Mouse (Mus musculus) ES-E14 (cell line): ENCODE data around the gene Krt25.

Experiments used
- MAFK ChIP-seq: IDR thresholded peaks from 2 replicates; pipeline ENCODE4 v1.6.1; 2014; ENCODE audit warnings: mild to moderate bottlenecking, low read depth, low read length, inconsistent platforms; ENCODE audit not compliant: insufficient read depth
- ZC3H11A ChIP-seq: IDR thresholded peaks from 2 replicates; pipeline ENCODE4 v1.6.1; 2012; ENCODE audit warnings: low read depth, mild to moderate bottlenecking, inconsistent platforms, low read length, borderline replicate concordance
- ZNF384 ChIP-seq: IDR thresholded peaks from 2 replicates; pipeline ENCODE4 v1.6.1; 2012; ENCODE audit warnings: low read depth, low read length, inconsistent platforms

DNA sequence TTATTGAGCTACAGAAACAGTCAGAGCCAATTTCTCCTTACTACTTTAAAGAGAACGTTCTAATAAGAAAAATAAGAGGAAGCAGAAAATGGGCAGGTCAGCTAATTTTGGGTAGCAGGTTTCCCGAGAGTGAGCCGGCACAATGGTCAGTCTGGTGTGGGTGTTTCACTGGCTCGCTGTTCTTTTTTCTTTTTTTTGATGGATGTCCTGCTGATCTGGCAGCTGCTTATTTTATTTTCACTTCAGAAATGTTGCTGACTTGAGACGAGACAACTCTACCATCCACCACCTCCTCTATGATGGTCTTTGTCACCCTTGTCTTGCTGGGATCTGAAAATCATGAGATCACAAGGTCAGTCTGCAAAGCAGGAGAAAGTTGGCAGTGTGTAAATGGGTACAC is 42.8 kb downstream of the Krt25 start:
- no peak for TF ChIP-seq ZNF384
- no peak for TF ChIP-seq MAFK
- TF ChIP-seq ZC3H11A, result no peak
